Mouse (Mus musculus): ENCODE results near the gene Bcl6b. TPM values are rescaled to one million over a fixed set of nuclear protein-coding genes. Genes with fewer than 3 reads are reported as not detected.
A peak's percentile ranks its signal among the peaks of the same experiment; 100 is the strongest.

Bcl6b gene
- polyA plus RNA-seq, 1 experiment from 2014 or later = 3.2 TPM

DNA sequence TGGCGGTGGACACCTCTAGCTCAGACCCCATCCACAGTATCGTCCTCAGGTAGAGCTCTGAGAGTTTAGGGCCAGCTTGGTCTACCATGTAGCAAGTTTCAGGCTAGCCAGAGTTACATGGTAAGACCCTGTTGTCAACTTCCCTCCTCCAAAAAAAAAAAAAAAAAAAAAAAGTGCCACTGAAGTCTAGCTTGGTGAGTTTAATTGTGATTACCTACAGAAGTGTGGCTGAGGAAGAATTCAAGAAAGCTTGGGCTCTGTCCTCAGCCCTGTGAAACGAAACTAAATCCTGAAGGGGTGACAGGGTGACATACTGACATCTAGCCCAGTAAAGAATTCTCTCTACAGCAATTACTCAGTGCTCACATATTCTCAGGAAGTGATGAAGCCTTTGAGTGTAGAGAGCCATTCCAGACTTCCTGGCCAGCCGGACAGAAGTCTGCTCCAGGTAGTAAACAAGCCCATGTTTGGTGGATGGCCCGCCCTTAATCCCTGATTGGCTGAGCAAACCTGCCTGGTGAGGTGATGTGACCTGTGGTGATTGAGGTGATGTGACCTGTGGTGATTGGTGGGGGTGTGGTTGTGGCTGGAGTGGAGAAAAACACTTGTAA is 20.7 kb downstream of the Bcl6b start:
- no peak for DNase-seq (ENCODE audit: low spot score)
- Histone ChIP-seq H3K27ac (replicated peaks) (no peak overlapping the region), H3K9me3 (ENCODE audit: control insufficient read depth, low read length) (no peaks in the 10 kb centered on the region), H3K4me1 (replicated peaks; ENCODE audit: control insufficient read depth, insufficient read depth) (no peaks in the 10 kb centered on the region), H3K9ac (ENCODE audit: low read length) (no peak overlapping the region), H3K36me3 (ENCODE audit: control insufficient read depth, insufficient read depth, low read length) (no peaks in the 10 kb centered on the region), H3K4me2 (replicated peaks; ENCODE audit: low read depth) (no peak overlapping the region), H3K27me3 (ENCODE audit: control insufficient read depth, insufficient read depth, low read length) (no peaks in the 10 kb centered on the region), H3K4me3 (ENCODE audit: low read depth, low read length) (no peak overlapping the region)
- TF ChIP-seq EP300 (optimal IDR thresholded peaks at IDR 0.05) (no peak), CTCF (IDR thresholded peaks at IDR 0.05; ENCODE audit: low read depth) (no peak)
- ATAC-seq (ENCODE audit: low FRiP score, low TSS enrichment) = peak; percentile 45; the same call in 1 of the 2 replicates
- WGBS = 68% methylated on average over 5 of the region's 5 CpGs

- no peaks in the 10 kb centered on the region for H3K36me3 ChIP-seq (ENCODE audit: control insufficient read depth, insufficient read depth, low read length)
- H3K27ac ChIP-seq (replicated peaks) = no peak overlapping the region
- TF ChIP-seq EP300 (optimal IDR thresholded peaks at IDR 0.05) (no peak), CTCF (IDR thresholded peaks at IDR 0.05; ENCODE audit: low read depth) (no peak)
- H3K4me3 ChIP-seq (ENCODE audit: low read depth, low read length) = no peak overlapping the region
- H3K4me2 ChIP-seq (replicated peaks; ENCODE audit: low read depth) = no peak overlapping the region
- H3K9ac ChIP-seq (ENCODE audit: low read length) = no peak overlapping the region
- H3K9me3 ChIP-seq (ENCODE audit: control insufficient read depth, low read length) = no peaks in the 10 kb centered on the region
- DNase-seq (ENCODE audit: low spot score) (no peak), ATAC-seq (ENCODE audit: low FRiP score, low TSS enrichment) (no peak)
- H3K27me3 ChIP-seq (ENCODE audit: control insufficient read depth, insufficient read depth, low read length) = no peaks in the 10 kb centered on the region
- WGBS = 73% methylated on average over 7 of the region's 7 CpGs
- H3K4me1 ChIP-seq (replicated peaks; ENCODE audit: control insufficient read depth, insufficient read depth) = no peaks in the 10 kb centered on the region
Measured at GRCm38 (mm10) chr11:70207283-70207682, 22.3 kb downstream of the Bcl6b start.

- no peaks in the 10 kb centered on the region for H3K27me3 ChIP-seq (ENCODE audit: control insufficient read depth, insufficient read depth, low read length)
- H3K4me3 ChIP-seq (ENCODE audit: low read depth, low read length) = no peak overlapping the region
- H3K4me1 ChIP-seq (replicated peaks; ENCODE audit: control insufficient read depth, insufficient read depth) = no peaks in the 10 kb centered on the region
- no peak overlapping the region for H3K27ac ChIP-seq (replicated peaks)
- H3K4me2 ChIP-seq (replicated peaks; ENCODE audit: low read depth) = no peak overlapping the region
- H3K9me3 ChIP-seq (ENCODE audit: control insufficient read depth, low read length) = no peaks in the 10 kb centered on the region
- H3K36me3 ChIP-seq (ENCODE audit: control insufficient read depth, insufficient read depth, low read length) = no peaks in the 10 kb centered on the region
- DNase-seq (ENCODE audit: low spot score) (no peak), ATAC-seq (ENCODE audit: low FRiP score, low TSS enrichment) (no peak)
- H3K9ac ChIP-seq (ENCODE audit: low read length) = no peak overlapping the region
- WGBS = 77% methylated on average over 2 of the region's 2 CpGs
- no peak for TF ChIP-seq EP300 (optimal IDR thresholded peaks at IDR 0.05)
- no peak for TF ChIP-seq CTCF (IDR thresholded peaks at IDR 0.05; ENCODE audit: low read depth)
Measured at GRCm38 (mm10) chr11:70206801-70207200, 22.8 kb downstream of the Bcl6b start.

GRCm38 (mm10) chr11:70201691-70202090 is 27.9 kb downstream of the Bcl6b start:
- H3K9ac ChIP-seq (ENCODE audit: low read length) = no peak overlapping the region
- H3K4me2 ChIP-seq (replicated peaks; ENCODE audit: low read depth) = no peak overlapping the region
- no peaks in the 10 kb centered on the region for H3K9me3 ChIP-seq (ENCODE audit: control insufficient read depth, low read length)
- TF ChIP-seq EP300 (optimal IDR thresholded peaks at IDR 0.05) = no peak
- peak; percentile 93 for TF ChIP-seq CTCF (IDR thresholded peaks at IDR 0.05; ENCODE audit: low read depth)
- WGBS = 34% methylated on average over 5 of the region's 5 CpGs
- H3K4me3 ChIP-seq (ENCODE audit: low read depth, low read length) = no peak overlapping the region
- H3K4me1 ChIP-seq (replicated peaks; ENCODE audit: control insufficient read depth, insufficient read depth) = no peaks in the 10 kb centered on the region
- H3K36me3 ChIP-seq (ENCODE audit: control insufficient read depth, insufficient read depth, low read length) = no peaks in the 10 kb centered on the region
- peak; percentile 70; the same call in 1 of the 2 replicates for ATAC-seq (ENCODE audit: low FRiP score, low TSS enrichment)
- H3K27me3 ChIP-seq (ENCODE audit: control insufficient read depth, insufficient read depth, low read length) = no peaks in the 10 kb centered on the region
- DNase-seq (ENCODE audit: low spot score) = peak; percentile 87
- H3K27ac ChIP-seq (replicated peaks) = no peak overlapping the region

DNA sequence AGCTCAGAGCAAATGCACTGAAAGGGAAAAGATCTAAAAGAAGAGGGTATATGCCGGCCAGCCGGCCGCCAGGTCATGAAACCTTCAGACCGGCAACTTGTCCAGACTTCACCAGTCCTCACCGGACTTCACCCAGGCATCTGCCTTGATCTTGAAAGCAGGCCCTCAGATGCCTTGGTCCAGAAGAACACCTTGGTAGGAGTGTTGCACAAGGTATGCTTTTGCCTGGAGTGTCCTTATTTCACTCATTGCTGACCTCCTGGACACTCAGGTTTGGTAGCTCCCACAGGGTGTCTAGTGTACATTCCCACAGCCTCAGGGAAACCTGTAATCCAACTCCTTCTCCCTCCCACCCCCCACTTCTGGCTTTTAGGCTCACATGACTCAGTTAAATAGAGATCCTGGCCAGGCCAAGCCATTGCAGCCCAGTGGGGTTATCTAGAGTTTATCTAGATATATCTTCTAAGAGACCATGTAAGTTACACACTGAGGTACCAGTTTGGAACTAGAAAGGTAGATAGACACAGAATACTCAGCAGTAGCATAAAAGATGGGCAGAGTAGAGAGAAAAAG is 29.5 kb downstream of the Bcl6b start:
- ATAC-seq (ENCODE audit: low FRiP score, low TSS enrichment) = no peak
- TF ChIP-seq CTCF (IDR thresholded peaks at IDR 0.05; ENCODE audit: low read depth) = no peak
- no peak for TF ChIP-seq EP300 (optimal IDR thresholded peaks at IDR 0.05)

GRCm38 (mm10) chr11:70199107-70199506 is 30.5 kb downstream of the Bcl6b start:
- Histone ChIP-seq H3K4me2 (replicated peaks; ENCODE audit: low read depth) (no peak overlapping the region), H3K4me1 (replicated peaks; ENCODE audit: control insufficient read depth, insufficient read depth) (no peaks in the 10 kb centered on the region), H3K9ac (ENCODE audit: low read length) (no peak overlapping the region; the same call in 1 of the 2 replicates), H3K36me3 (ENCODE audit: control insufficient read depth, insufficient read depth, low read length) (no peaks in the 10 kb centered on the region), H3K9me3 (ENCODE audit: control insufficient read depth, low read length) (no peaks in the 10 kb centered on the region), H3K4me3 (ENCODE audit: low read depth, low read length) (no peak overlapping the region), H3K27ac (replicated peaks) (0 out of 2 replicates have a peak overlapping the region, but pooled peaks have one; percentile 8), H3K27me3 (ENCODE audit: control insufficient read depth, insufficient read depth, low read length) (no peaks in the 10 kb centered on the region)
- ATAC-seq (ENCODE audit: low FRiP score, low TSS enrichment) = no peak
- DNase-seq (ENCODE audit: low spot score) = no peak
- TF ChIP-seq EP300 (optimal IDR thresholded peaks at IDR 0.05) = no peak
- TF ChIP-seq CTCF (IDR thresholded peaks at IDR 0.05; ENCODE audit: low read depth) = no peak
- WGBS = 73% methylated on average over 8 of the region's 8 CpGs

More for the DNA sequence above, 29.5 kb downstream of the Bcl6b start:
- DNase-seq (ENCODE audit: low spot score) = no peak
- H3K4me2 ChIP-seq (replicated peaks; ENCODE audit: low read depth) = no peak overlapping the region
- WGBS = 87% methylated on average over 5 of the region's 5 CpGs
- H3K4me3 ChIP-seq (ENCODE audit: low read depth, low read length) = no peak overlapping the region
- no peak overlapping the region for H3K9ac ChIP-seq (ENCODE audit: low read length)
- no peaks in the 10 kb centered on the region for H3K9me3 ChIP-seq (ENCODE audit: control insufficient read depth, low read length)
- H3K4me1 ChIP-seq (replicated peaks; ENCODE audit: control insufficient read depth, insufficient read depth) = no peaks in the 10 kb centered on the region
- peak overlapping the region; percentile 50 for H3K27ac ChIP-seq (replicated peaks)
- no peaks in the 10 kb centered on the region for H3K36me3 ChIP-seq (ENCODE audit: control insufficient read depth, insufficient read depth, low read length)
- H3K27me3 ChIP-seq (ENCODE audit: control insufficient read depth, insufficient read depth, low read length) = no peaks in the 10 kb centered on the region

Data from stomach, postnatal 0 days (tissue).